Mouse (Mus musculus): ENCODE results near the gene Adamts17. TPM values are rescaled to one million over a fixed set of nuclear protein-coding genes. Genes with fewer than 3 reads are reported as not detected.

The Adamts17 gene
- total and polyA plus RNA-seq, 3 experiments: 0.33 to 0.42 TPM; not detected in 1

DNA sequence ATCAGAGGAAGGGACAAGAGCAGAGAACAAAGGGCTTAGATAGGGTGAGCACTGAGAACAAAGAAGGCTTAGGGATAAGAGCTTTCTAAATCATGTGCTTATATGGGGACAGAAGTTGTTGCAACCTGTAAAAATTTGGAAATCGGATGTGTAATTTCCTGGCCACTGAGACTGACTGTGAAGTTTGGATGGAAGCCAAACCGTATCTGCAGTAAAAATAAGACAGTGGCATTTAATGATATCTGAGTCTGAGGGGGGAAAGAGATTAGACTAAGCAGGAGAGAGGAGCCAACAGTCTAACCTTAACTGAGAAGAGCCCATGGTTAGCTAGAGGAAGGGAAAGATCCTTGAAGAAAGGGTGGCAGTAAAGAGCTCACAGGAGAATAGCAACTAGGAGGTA is 295.6 kb downstream of the Adamts17 start (continued):
- TF ChIP-seq MEF2A (IDR thresholded peaks at IDR 0.05; ENCODE audit: extremely low read depth, insufficient replicate concordance, low read depth, low read length, poor library complexity, severe bottlenecking) (no peak), UBTF (IDR thresholded peaks at IDR 0.05; ENCODE audit: borderline replicate concordance, insufficient read depth, low read depth, low read length) (no peak), KAT2A (conservative IDR thresholded peaks at IDR 0.05; ENCODE audit: low read depth, low read length) (no peak)

GRCm38 (mm10) chr7:67142347-67143015 is 302.9 kb downstream of the Adamts17 start:
- TF ChIP-seq SMC3 (IDR thresholded peaks at IDR 0.05; ENCODE audit: low read depth, low read length): no peak
- Histone ChIP-seq H3K27me3 (ENCODE audit: control insufficient read depth in 1 of 2, insufficient read depth in 2 of 2, low read length in 2 of 2) (no peaks in the 10 kb centered on the region; a peak in 1 of 4 replicates), H3K9me3 (replicated peaks; ENCODE audit: insufficient read depth, low read length) (no peaks in the 10 kb centered on the region)

GRCm38 (mm10) chr7:67145748-67146147 is 306.2 kb downstream of the Adamts17 start:
- no peaks in the 10 kb centered on the region for H3K36me3 ChIP-seq (ENCODE audit: control insufficient read depth in 1 of 2, insufficient read depth in 2 of 2, low read length in 2 of 2)
- H3K9ac ChIP-seq (ENCODE audit: control insufficient read depth, low read depth, low read length, poor library complexity, severe bottlenecking): no peak overlapping the region
- H3K27ac ChIP-seq (ENCODE audit: control insufficient read depth, low read depth, low read length): no peak overlapping the region
- DNase-seq (ENCODE audit: low read depth, low spot score): peak; percentile 3
- H3K4me3 ChIP-seq (ENCODE audit: control insufficient read depth in 1 of 2, insufficient read depth in 1 of 2, low read depth in 2 of 2, low read length in 2 of 2): no peak overlapping the region
- TF ChIP-seq ELF1 (IDR thresholded peaks at IDR 0.05; ENCODE audit: low read depth, low read length) (no peak), HCFC1 (IDR thresholded peaks at IDR 0.05; ENCODE audit: low read depth, low read length) (no peak), TAL1 (IDR thresholded peaks at IDR 0.05; ENCODE audit: low read length) (no peak), EP300 (IDR thresholded peaks at IDR 0.05; ENCODE audit: low read depth in 1 of 2, low read length in 2 of 2) (no peak), MAFK (IDR thresholded peaks at IDR 0.05; ENCODE audit: borderline replicate concordance, low read depth, low read length) (no peak), MYC (IDR thresholded peaks at IDR 0.05; ENCODE audit: low read depth, low read length) (no peak)
- H3K9me3 ChIP-seq (replicated peaks; ENCODE audit: insufficient read depth, low read length): no peaks in the 10 kb centered on the region
- H3K4me1 ChIP-seq (ENCODE audit: control insufficient read depth in 1 of 2, insufficient read depth in 2 of 2, low read length in 2 of 2): no peaks in the 10 kb centered on the region
- no peaks in the 10 kb centered on the region for H3K27me3 ChIP-seq (ENCODE audit: control insufficient read depth in 1 of 2, insufficient read depth in 2 of 2, low read length in 2 of 2)
- no peaks in the 10 kb centered on the region for H3K79me2 ChIP-seq (ENCODE audit: control insufficient read depth, insufficient read depth, low read length, poor library complexity)

More at GRCm38 (mm10) chr7:67142347-67143015, 302.9 kb downstream of the Adamts17 start:
- H3K36me3 ChIP-seq (ENCODE audit: control insufficient read depth in 1 of 2, insufficient read depth in 2 of 2, low read length in 2 of 2): no peaks in the 10 kb centered on the region
- no peak overlapping the region for H3K9ac ChIP-seq (ENCODE audit: control insufficient read depth, low read depth, low read length, poor library complexity, severe bottlenecking)
- no peak overlapping the region for H3K4me3 ChIP-seq (ENCODE audit: control insufficient read depth in 1 of 2, insufficient read depth in 1 of 2, low read depth in 2 of 2, low read length in 2 of 2)
- no peak for DNase-seq (ENCODE audit: low read depth, low spot score)
- H3K79me2 ChIP-seq (ENCODE audit: control insufficient read depth, insufficient read depth, low read length, poor library complexity): no peaks in the 10 kb centered on the region
- H3K4me1 ChIP-seq (ENCODE audit: control insufficient read depth in 1 of 2, insufficient read depth in 2 of 2, low read length in 2 of 2): no peaks in the 10 kb centered on the region
- no peak overlapping the region for H3K27ac ChIP-seq (ENCODE audit: control insufficient read depth, low read depth, low read length)

DNA sequence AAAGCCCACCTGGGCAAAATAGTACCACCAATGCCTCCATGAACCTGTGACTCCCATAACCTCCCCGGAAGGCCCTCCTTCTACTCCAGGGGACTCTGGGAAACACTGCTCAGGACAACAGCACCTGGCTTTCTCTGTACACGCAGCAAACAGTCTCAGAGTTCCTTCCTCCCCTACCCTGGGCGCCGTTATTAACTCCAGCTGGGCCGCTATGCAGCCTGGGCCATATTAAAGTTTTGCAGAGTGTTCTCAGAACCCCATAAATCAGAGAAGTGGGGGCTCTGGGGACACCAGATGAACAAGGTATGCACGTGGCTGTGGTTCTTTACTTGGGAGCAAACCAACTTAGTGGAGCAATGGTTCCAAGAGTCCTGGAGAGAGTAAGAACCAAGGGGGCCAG is 306.6 kb downstream of the Adamts17 start:
- no peaks in the 10 kb centered on the region for H3K4me1 ChIP-seq (ENCODE audit: control insufficient read depth in 1 of 2, insufficient read depth in 2 of 2, low read length in 2 of 2)
- H3K36me3 ChIP-seq (ENCODE audit: control insufficient read depth in 1 of 2, insufficient read depth in 2 of 2, low read length in 2 of 2): no peaks in the 10 kb centered on the region
- H3K27me3 ChIP-seq (ENCODE audit: control insufficient read depth in 1 of 2, insufficient read depth in 2 of 2, low read length in 2 of 2): no peaks in the 10 kb centered on the region
- no peaks in the 10 kb centered on the region for H3K9me3 ChIP-seq (replicated peaks; ENCODE audit: insufficient read depth, low read length)
- H3K4me3 ChIP-seq (ENCODE audit: control insufficient read depth in 1 of 2, insufficient read depth in 1 of 2, low read depth in 2 of 2, low read length in 2 of 2): no peak overlapping the region
- DNase-seq (ENCODE audit: low read depth, low spot score): no peak
- H3K79me2 ChIP-seq (ENCODE audit: control insufficient read depth, insufficient read depth, low read length, poor library complexity): no peaks in the 10 kb centered on the region
- H3K27ac ChIP-seq (ENCODE audit: control insufficient read depth, low read depth, low read length): no peak overlapping the region
- H3K9ac ChIP-seq (ENCODE audit: control insufficient read depth, low read depth, low read length, poor library complexity, severe bottlenecking): no peak overlapping the region
- TF ChIP-seq GABPA (IDR thresholded peaks at IDR 0.05; ENCODE audit: low read depth, low read length): no peak
- no peak for TF ChIP-seq HCFC1 (IDR thresholded peaks at IDR 0.05; ENCODE audit: low read depth, low read length)
- no peak for TF ChIP-seq ELF1 (IDR thresholded peaks at IDR 0.05; ENCODE audit: low read depth, low read length)
- no peak for TF ChIP-seq RAD21 (IDR thresholded peaks at IDR 0.05; ENCODE audit: low read depth, low read length)
- TF ChIP-seq RCOR1 (IDR thresholded peaks at IDR 0.05; ENCODE audit: low read depth, low read length): no peak
- no peak for TF ChIP-seq MAFK (IDR thresholded peaks at IDR 0.05; ENCODE audit: borderline replicate concordance, low read depth, low read length)
- no peak for TF ChIP-seq TBP (IDR thresholded peaks at IDR 0.05; ENCODE audit: low read depth, low read length)
- no peak for TF ChIP-seq SIN3A (IDR thresholded peaks at IDR 0.05; ENCODE audit: low read length)
- no peak for TF ChIP-seq ZNF384 (IDR thresholded peaks at IDR 0.05; ENCODE audit: low read depth, low read length)
- no peak for TF ChIP-seq EP300 (IDR thresholded peaks at IDR 0.05; ENCODE audit: low read depth in 1 of 2, low read length in 2 of 2)
- TF ChIP-seq NRF1 (IDR thresholded peaks at IDR 0.05; ENCODE audit: insufficient read depth, low read depth, low read length, poor library complexity, severe bottlenecking): no peak
- TF ChIP-seq JUND (IDR thresholded peaks at IDR 0.05; ENCODE audit: low read depth, low read length): no peak
- TF ChIP-seq CHD1 (IDR thresholded peaks at IDR 0.05; ENCODE audit: low read depth, low read length): no peak
- no peak for TF ChIP-seq CHD2 (IDR thresholded peaks at IDR 0.05; ENCODE audit: low read length)
- no peak for TF ChIP-seq UBTF (IDR thresholded peaks at IDR 0.05; ENCODE audit: borderline replicate concordance, insufficient read depth, low read depth, low read length)
- TF ChIP-seq MAZ (IDR thresholded peaks at IDR 0.05; ENCODE audit: low read depth, low read length): no peak
- no peak for TF ChIP-seq E2F4 (IDR thresholded peaks at IDR 0.05; ENCODE audit: borderline replicate concordance, low read depth, low read length)

Measured in MEL (cell line).